Mouse (Mus musculus) inflammation-experienced regulatory T-cells, adult 6 months (primary cell): ENCODE measurements around the gene Cox11. TPM values are rescaled to one million over a fixed set of nuclear protein-coding genes. Genes with fewer than 3 reads are reported as not detected.

Source experiments
- ATAC-seq: one replicate; pipeline ENCODE4 v1.8.0; 2017
- polyA plus RNA-seq, 3 experiments: library from polyadenylated mRNA; unstranded; fragments of 100-300 nt; shearing (Covaris generic); gene quantifications; one replicate each; pipeline ENCODE4 v1.2.1; 2017

Cox11 gene
- polyA plus RNA-seq, 3 experiments from 2014 or later, result 13.7 to 22.4 (median 17.9) TPM

DNA sequence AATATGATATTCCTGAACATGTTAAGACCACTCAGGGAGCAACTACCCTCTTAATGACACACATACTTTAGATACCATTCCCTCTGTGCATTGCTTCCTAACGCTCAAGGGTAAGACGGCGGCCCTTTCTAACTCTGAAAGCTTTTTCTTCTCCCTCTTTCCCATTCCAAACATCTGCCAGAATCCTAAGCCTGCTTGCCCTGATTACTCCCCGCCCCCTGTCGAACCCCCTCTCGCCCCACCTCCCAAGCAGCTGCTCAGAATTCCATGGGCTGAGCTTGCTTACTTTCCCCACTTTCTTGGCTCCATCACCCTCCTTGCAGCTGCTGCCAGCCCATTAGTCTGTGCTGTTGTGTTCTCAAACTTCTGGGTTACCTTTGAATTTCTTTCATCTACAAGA lies 27.2 kb downstream of the Cox11 start:
- no peak for ATAC-seq

DNA sequence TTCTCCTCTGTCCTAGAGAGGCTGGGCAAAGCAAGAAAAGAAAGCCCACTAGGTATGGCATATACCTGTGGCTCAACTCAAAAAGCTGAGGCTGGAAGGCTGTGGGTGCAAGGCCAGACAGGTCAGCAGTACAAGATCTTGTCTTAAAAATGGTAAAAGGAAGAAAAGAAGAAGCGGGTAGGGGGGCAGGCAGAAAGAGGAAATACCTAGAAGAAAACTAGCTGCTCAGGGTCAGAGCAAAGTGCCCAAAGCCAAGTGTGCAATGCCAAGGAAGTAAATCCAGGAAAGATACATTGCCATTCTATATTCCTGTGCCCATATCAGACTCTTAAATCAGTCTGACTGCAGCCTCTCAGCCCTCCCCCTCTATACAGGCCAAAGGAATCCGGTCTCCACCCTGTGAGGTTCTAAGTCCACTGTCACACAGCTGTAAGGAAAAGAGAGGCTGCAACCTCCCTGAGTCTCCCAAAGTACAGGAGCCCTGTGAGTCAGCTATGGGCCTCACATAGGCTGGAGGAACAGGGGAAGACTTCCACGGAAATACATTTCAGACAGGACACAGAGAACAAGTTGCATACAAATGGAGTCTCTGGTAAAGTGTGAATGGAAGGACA lies 28.3 kb downstream of the Cox11 start:
- no peak for ATAC-seq

DNA sequence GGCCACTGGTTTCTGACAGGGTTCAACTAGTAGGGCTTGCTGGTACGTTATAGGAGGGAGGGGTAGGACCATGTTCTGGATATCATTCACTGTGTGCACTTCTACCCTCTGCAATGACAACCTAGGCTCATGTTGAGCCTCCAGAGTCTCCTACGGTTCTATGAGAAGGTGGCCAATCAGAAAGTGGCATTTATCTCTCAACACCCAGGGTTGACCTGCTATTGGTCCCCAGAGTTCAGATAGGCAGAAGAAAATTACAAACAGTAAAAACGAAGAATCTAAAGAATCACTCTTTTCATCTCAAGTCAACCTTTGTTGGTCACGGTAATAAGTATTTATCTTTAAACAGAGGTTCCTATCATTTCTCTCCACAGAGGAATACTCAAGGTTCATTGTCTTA lies 28.9 kb downstream of the Cox11 start:
- no peak for ATAC-seq

DNA sequence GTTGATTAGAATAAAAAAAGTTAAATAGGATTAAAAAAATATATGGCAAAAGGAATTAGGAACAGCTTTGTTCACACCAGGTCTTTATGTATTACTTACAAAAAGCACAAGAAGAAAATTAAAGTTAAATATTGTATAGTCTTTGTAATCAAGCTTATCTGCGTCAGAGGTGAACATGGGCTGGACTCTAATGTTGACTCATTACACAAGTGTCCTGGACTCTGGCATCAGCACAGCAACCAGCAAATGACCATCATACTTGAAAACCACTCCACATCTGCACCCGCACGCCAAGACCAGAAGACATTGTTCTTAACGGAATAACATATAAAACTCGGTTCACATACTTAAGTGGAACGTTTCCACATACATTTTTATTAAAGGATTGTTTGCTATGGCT lies 29.4 kb downstream of the Cox11 start:
- no peak for ATAC-seq

GRCm38 (mm10) chr11:90675479-90676110 lies 37.6 kb downstream of the Cox11 start:
- no peak for ATAC-seq

GRCm38 (mm10) chr11:90677027-90677426 lies 39.1 kb downstream of the Cox11 start:
- no peak for ATAC-seq

- ATAC-seq, result no peak
These were observed 39.9 kb downstream of the Cox11 start for GRCm38 (mm10) chr11:90677771-90678288.

DNA sequence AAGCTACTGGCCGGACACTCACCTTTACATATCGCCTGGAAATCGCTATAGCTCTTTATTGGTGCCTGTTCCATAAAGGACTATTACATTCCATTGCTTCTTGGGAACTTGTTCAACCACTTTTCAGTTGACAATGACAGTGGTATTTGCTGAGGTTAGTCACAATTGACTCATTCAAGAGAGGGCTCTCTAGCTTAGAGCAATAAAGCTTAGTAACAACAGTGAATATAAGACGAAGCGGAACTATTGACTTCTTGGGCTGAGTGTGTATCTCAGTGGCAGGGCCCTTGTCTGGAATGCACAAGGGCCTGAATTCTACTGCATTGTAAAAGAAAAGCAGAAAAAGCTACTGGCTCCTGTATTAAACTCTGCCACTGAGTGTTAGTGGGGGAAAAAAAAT lies 40.6 kb downstream of the Cox11 start:
- no peak for ATAC-seq

- ATAC-seq, result no peak
These were observed 43.2 kb downstream of the Cox11 start for GRCm38 (mm10) chr11:90681171-90681570.

DNA sequence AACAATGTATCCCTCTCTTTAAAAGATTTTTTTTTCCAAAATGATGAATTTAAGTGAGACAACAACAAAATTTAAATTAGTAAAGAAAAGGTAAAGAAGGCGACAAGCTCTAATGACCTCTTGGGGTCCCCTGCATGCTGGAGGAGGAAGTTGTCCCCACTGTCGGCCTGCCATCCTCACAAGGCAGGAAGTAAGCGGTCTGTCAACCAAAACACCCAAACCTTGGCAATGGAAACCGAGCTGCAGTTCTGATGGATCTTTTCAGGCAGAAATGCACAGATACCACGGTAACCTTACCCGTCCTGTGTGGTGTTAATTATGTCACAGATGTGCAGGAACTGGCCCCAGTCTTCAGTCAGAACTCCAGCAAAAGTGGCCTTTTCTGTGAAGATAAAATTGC lies 46.8 kb downstream of the Cox11 start:
- no peak for ATAC-seq

DNA sequence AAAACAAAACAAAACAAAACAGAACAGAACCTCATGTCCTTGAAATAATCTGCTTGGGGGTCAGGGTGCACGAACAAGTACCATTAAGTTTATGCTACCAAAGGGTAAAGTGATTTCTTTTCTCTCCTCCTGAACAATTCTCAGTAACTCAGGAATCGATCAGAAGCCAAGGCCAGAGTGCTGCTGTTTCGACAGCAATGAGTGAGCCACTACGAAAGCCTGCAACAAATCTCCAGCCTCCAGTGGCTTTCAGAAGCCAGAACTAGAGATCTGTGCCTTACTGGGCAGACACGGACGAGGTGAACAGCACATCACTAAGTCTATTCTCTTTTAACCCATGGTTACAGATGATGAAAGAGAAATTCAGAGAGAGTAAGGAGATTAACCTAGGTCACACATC lies 47.2 kb downstream of the Cox11 start:
- no peak for ATAC-seq

- no peak for ATAC-seq
These were observed 48.5 kb downstream of the Cox11 start for GRCm38 (mm10) chr11:90686287-90687025.

DNA sequence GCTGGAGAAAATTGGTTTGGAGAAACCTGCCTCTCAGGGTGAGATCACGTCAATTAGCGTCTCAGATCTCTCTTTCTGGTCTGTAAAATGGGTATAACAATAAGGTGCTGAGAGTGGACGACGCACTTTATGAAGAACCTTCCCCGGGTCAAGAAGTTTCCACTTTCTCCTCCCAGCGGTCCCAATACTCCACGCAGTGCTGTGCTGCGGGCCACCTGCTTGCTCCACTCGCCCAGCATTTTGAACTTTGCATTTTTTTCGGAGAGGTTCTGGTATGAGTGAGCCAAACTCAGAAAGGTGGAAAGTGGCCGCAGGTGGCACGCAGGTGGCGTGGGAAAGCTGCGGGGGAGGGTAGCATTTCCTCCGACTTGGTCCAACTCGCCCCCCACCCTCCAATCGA lies 49.1 kb downstream of the Cox11 start:
- ATAC-seq, result no peak

DNA sequence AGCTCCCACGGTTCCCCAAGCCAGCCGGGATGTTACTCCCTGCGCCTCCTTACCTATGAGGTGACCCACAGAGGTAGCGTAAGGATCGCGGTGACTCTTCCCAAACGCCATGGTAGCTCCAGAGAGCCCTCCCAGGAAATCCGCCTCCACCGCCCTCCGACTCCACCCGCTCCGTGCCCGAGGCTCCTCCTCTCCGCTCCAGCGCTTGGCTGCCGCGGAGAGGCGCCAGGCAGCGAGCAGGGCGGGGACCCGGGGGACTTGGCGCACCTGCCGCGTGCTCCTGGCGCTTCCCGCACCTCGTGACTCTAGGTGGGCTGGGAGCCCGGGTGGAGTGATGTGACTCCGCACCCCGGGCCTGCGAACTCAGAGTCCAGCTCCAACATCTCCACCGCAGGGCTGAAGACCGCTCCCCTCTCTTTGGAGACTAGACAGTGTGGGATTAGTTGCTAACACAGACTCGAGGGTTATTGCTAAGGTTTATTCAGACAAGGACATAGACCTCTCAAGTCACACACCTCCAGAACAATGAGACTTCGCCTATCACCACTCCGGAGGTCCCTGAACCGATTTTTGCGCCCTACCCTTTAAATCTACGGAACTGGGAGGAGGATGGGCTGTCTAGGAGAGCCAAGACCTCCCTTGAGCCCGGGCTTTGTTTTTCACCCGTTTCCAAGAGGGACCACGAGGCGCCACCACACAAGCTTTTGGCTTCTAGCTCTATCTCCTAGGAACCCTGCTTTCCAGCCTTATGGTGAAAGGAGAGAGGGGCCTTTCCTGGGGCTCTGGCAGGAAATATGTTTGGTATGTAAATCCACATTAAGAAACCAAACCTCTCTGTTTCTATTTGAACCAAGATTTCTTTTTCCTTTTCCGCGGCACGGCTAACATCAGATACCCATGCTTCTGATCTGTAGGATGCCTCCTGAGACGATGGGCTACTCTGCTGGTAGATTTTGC lies 49.8 kb downstream of the Cox11 start, which contains the start of gene Tom1l1:
TSS of gene Tom1l1 (minus strand) at position 907 of the 957 bp plus-strand sequence.
- ATAC-seq, result no peak

- no peak for ATAC-seq
These were observed 52.4 kb downstream of the Cox11 start for GRCm38 (mm10) chr11:90690361-90690760.

DNA sequence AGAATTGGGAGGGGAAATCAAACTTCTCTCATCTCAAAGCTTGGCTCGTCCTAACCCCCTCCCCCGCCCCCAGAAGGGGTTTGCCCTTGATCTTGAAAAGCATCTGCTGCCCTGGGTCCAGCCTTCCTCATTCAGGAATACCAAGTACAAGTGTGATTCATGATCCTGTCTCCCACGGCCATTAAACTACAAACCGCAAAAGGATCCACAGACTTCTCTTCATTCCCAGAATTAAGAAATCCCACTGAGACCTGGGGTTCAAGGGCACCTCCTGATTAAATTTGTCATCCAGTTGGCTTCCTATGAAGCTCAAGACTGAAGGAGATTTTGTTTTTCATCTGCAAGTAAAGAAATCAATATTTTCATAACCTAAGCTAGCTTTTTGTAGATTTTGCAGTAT lies 56.2 kb downstream of the Cox11 start:
- ATAC-seq, result no peak

Other genes with a start within 250 kb of the Cox11 start
- 1 to 10 TPM; 1.5 to 2.4 (median 1.5) TPM for gene Hlf, start 247.3 kb upstream of the Cox11 start, polyA plus RNA-seq
- 1 to 10 TPM; 2.1 to 5.4 (median 3.6) TPM for gene Stxbp4, start 89 bp upstream of the Cox11 start, polyA plus RNA-seq
- gene Tom1l1, start 50.2 kb downstream of the Cox11 start, polyA plus RNA-seq, result 1 to 10 TPM in 2 of 3 experiments, under 1 TPM in 1; 0.85 to 1.5 (median 1.2) TPM